Mouse (Mus musculus): ENCODE measurements around the gene Kcnip4. TPM values are rescaled to one million over a fixed set of nuclear protein-coding genes. Genes with fewer than 3 reads are reported as not detected.

Gene Kcnip4
- polyA plus RNA-seq, 1 experiment: not detected

DNA sequence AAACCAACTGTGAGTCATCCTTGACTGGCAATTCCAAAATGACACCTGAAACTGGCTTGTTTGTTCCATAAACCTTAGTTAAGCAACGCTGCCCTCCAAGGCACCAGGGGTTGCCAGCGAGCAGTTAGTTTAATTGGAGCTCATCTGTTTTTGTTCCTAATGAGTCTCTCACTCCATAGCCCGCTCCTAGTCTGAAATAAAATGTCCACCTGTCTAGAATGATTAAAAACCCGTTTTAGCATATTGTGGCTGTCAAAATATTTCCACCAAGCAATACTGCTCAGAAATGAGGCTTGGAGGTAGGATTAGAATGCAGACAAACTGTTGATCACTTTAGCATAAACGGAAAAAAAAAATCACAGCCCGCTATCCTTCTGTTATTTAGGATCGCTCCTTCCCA lies 901.3 kb downstream of the Kcnip4 start:
- H3K9me3 ChIP-seq (ENCODE audit: control insufficient read depth, low read length): 0 out of 2 replicates have a peak, but pooled peaks cover 2% of the 10 kb centered on the region
- no peak for TF ChIP-seq TAL1 (IDR thresholded peaks at IDR 0.05; ENCODE audit: low read length)
- TF ChIP-seq GATA1 (IDR thresholded peaks at IDR 0.05; ENCODE audit: low read length): no peak
- H3K4me3 ChIP-seq (replicated peaks): no peak overlapping the region
- no peaks in the 10 kb centered on the region for H3K36me3 ChIP-seq (ENCODE audit: control insufficient read depth)
- no peaks in the 10 kb centered on the region for H3K4me1 ChIP-seq (ENCODE audit: control insufficient read depth)
- H3K27me3 ChIP-seq (ENCODE audit: control insufficient read depth): no peaks in the 10 kb centered on the region

- no peaks in the 10 kb centered on the region for H3K9me3 ChIP-seq (ENCODE audit: control insufficient read depth, low read length)
- H3K27me3 ChIP-seq (ENCODE audit: control insufficient read depth): no peaks in the 10 kb centered on the region
- H3K4me3 ChIP-seq (replicated peaks): no peak overlapping the region
- H3K36me3 ChIP-seq (ENCODE audit: control insufficient read depth): no peaks in the 10 kb centered on the region
- H3K4me1 ChIP-seq (ENCODE audit: control insufficient read depth): no peaks in the 10 kb centered on the region
- no peak for TF ChIP-seq TAL1 (IDR thresholded peaks at IDR 0.05; ENCODE audit: low read length)
- no peak for TF ChIP-seq GATA1 (IDR thresholded peaks at IDR 0.05; ENCODE audit: low read length)
Observed at GRCm38 (mm10) chr5:48606916-48607315, 917.8 kb downstream of the Kcnip4 start.

- no peak for TF ChIP-seq GATA1 (IDR thresholded peaks at IDR 0.05; ENCODE audit: low read length)
- no peak for TF ChIP-seq TAL1 (IDR thresholded peaks at IDR 0.05; ENCODE audit: low read length)
- Histone ChIP-seq H3K27me3 (ENCODE audit: control insufficient read depth) (no peaks in the 10 kb centered on the region), H3K4me3 (replicated peaks) (no peak overlapping the region), H3K9me3 (ENCODE audit: control insufficient read depth, low read length) (no peaks in the 10 kb centered on the region), H3K36me3 (ENCODE audit: control insufficient read depth) (no peaks in the 10 kb centered on the region), H3K4me1 (ENCODE audit: control insufficient read depth) (no peaks in the 10 kb centered on the region)
Observed at GRCm38 (mm10) chr5:48606281-48606680, 918.4 kb downstream of the Kcnip4 start.

DNA sequence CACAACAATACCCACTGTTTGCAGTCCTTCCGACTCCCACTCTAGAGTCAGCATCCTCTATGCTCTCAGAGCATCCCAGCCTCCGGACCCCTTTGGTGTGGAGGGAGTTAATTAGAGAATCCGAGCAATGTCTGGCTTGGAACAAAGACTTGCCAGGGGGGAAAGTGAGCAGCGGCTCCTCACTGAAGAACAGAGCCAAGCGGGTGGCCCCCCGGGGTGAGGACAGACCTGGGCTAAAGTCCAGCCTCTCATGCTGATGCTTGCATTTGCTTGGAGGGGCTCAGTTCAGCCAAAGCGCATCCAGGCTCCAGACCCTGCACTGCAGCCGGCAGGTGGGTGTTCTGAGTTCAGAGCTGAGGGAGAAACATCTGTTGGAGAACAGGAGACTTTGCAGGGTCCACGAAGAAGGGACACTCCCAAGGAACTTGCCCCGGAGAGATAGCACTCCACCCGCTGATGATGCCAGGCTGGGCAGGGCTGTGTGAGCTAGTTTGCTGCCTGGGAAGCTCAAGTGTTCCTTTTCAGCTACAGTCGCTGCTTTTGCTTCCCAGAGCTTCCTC lies 925.1 kb downstream of the Kcnip4 start:
- Histone ChIP-seq H3K4me3 (replicated peaks) (no peak overlapping the region), H3K27me3 (ENCODE audit: control insufficient read depth) (peaks cover 3% of the 10 kb centered on the region; the same call in 1 of the 2 replicates), H3K9me3 (ENCODE audit: control insufficient read depth, low read length) (no peaks in the 10 kb centered on the region), H3K4me1 (ENCODE audit: control insufficient read depth) (no peaks in the 10 kb centered on the region), H3K36me3 (ENCODE audit: control insufficient read depth) (no peaks in the 10 kb centered on the region)
- no peak for TF ChIP-seq GATA1 (IDR thresholded peaks at IDR 0.05; ENCODE audit: low read length)
- TF ChIP-seq TAL1 (IDR thresholded peaks at IDR 0.05; ENCODE audit: low read length): no peak

DNA sequence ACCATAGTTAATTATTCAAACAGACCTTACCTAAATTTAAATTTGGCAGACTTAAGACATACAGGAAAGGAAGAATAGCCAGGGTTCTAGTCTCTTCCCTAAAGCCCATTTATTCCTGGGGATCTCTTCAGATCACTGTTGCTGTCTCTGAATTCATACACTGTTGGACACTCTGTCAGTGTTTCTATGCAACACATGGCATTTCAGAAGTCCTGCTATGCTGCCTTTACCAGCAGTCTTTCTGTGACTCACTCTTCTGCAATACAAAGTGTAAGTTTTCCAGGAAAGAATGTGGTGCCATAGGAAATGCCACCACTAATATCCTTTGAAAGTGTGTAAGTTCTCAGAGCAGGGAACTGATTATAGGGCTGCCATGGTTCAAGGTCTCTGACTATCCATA lies 936.7 kb downstream of the Kcnip4 start:
- Histone ChIP-seq H3K27me3 (ENCODE audit: control insufficient read depth) (no peaks in the 10 kb centered on the region), H3K4me3 (replicated peaks) (no peak overlapping the region), H3K36me3 (ENCODE audit: control insufficient read depth) (no peaks in the 10 kb centered on the region), H3K4me1 (ENCODE audit: control insufficient read depth) (no peaks in the 10 kb centered on the region), H3K9me3 (ENCODE audit: control insufficient read depth, low read length) (no peaks in the 10 kb centered on the region)
- TF ChIP-seq GATA1 (IDR thresholded peaks at IDR 0.05; ENCODE audit: low read length) (no peak), TAL1 (IDR thresholded peaks at IDR 0.05; ENCODE audit: low read length) (no peak)

- no peaks in the 10 kb centered on the region for H3K9me3 ChIP-seq (ENCODE audit: control insufficient read depth, low read length)
- H3K4me1 ChIP-seq (ENCODE audit: control insufficient read depth): no peaks in the 10 kb centered on the region
- H3K4me3 ChIP-seq (replicated peaks): no peak overlapping the region
- no peaks in the 10 kb centered on the region for H3K36me3 ChIP-seq (ENCODE audit: control insufficient read depth)
- no peak for TF ChIP-seq GATA1 (IDR thresholded peaks at IDR 0.05; ENCODE audit: low read length)
- TF ChIP-seq TAL1 (IDR thresholded peaks at IDR 0.05; ENCODE audit: low read length): no peak
- no peaks in the 10 kb centered on the region for H3K27me3 ChIP-seq (ENCODE audit: control insufficient read depth)
Observed at GRCm38 (mm10) chr5:48583431-48583830, 941.3 kb downstream of the Kcnip4 start.

GRCm38 (mm10) chr5:48563996-48564587 lies 960.6 kb downstream of the Kcnip4 start:
- no peak for TF ChIP-seq TAL1 (IDR thresholded peaks at IDR 0.05; ENCODE audit: low read length)
- TF ChIP-seq GATA1 (IDR thresholded peaks at IDR 0.05; ENCODE audit: low read length): no peak
- H3K36me3 ChIP-seq (ENCODE audit: control insufficient read depth): no peaks in the 10 kb centered on the region
- H3K27me3 ChIP-seq (ENCODE audit: control insufficient read depth): no peaks in the 10 kb centered on the region
- no peaks in the 10 kb centered on the region for H3K4me1 ChIP-seq (ENCODE audit: control insufficient read depth)
- no peaks in the 10 kb centered on the region for H3K9me3 ChIP-seq (ENCODE audit: control insufficient read depth, low read length)
- no peak overlapping the region for H3K4me3 ChIP-seq (replicated peaks)

GRCm38 (mm10) chr5:48551753-48552152 lies 973.0 kb downstream of the Kcnip4 start:
- H3K4me3 ChIP-seq (replicated peaks): no peak overlapping the region
- TF ChIP-seq TAL1 (IDR thresholded peaks at IDR 0.05; ENCODE audit: low read length): no peak
- no peak for TF ChIP-seq GATA1 (IDR thresholded peaks at IDR 0.05; ENCODE audit: low read length)
- no peaks in the 10 kb centered on the region for H3K36me3 ChIP-seq (ENCODE audit: control insufficient read depth)
- H3K9me3 ChIP-seq (ENCODE audit: control insufficient read depth, low read length): no peaks in the 10 kb centered on the region
- H3K4me1 ChIP-seq (ENCODE audit: control insufficient read depth): no peaks in the 10 kb centered on the region
- H3K27me3 ChIP-seq (ENCODE audit: control insufficient read depth): no peaks in the 10 kb centered on the region

GRCm38 (mm10) chr5:48545825-48546224 lies 978.9 kb downstream of the Kcnip4 start:
- no peaks in the 10 kb centered on the region for H3K27me3 ChIP-seq (ENCODE audit: control insufficient read depth)
- no peaks in the 10 kb centered on the region for H3K4me1 ChIP-seq (ENCODE audit: control insufficient read depth)
- no peaks in the 10 kb centered on the region for H3K36me3 ChIP-seq (ENCODE audit: control insufficient read depth)
- no peak overlapping the region for H3K4me3 ChIP-seq (replicated peaks)
- TF ChIP-seq TAL1 (IDR thresholded peaks at IDR 0.05; ENCODE audit: low read length): no peak
- no peak for TF ChIP-seq GATA1 (IDR thresholded peaks at IDR 0.05; ENCODE audit: low read length)
- no peaks in the 10 kb centered on the region for H3K9me3 ChIP-seq (ENCODE audit: control insufficient read depth, low read length)
